Mouse (Mus musculus) liver, adult 2 months (tissue): Measurements from ENCODE around the gene Bmpr1b. TPM values are rescaled to one million over a fixed set of nuclear protein-coding genes. Genes with fewer than 3 reads are reported as not detected.

Experiments used
- DNase-seq: peaks from one replicate; pipeline ENCODE4 v3.0.0-alpha.2; 2011; ENCODE audit warnings: low read depth, low spot score; ENCODE audit errors: extremely low read depth
- H3K27ac ChIP-seq: fragments of 200-500 bp; replicated peaks from 2 replicates; pipeline ENCODE4 v1.5.1; 2012; ENCODE audit warnings: low read depth, mild to moderate bottlenecking, control low read depth, inconsistent platforms, low read length; ENCODE audit not compliant: insufficient read depth
- H3K27me3 ChIP-seq: fragments of 200-500 bp; 2 replicates; pipeline ENCODE4 v1.6.1; 2012; ENCODE audit warnings: mild to moderate bottlenecking, moderate library complexity, low read length, inconsistent platforms; ENCODE audit not compliant: control insufficient read depth, insufficient read depth
- H3K36me3 ChIP-seq: fragments of 200-500 bp; 2 replicates; pipeline ENCODE4 v1.6.1; 2012; ENCODE audit warnings: low read length, inconsistent platforms; ENCODE audit not compliant: control insufficient read depth, insufficient read depth
- H3K4me1 ChIP-seq: fragments of 200-500 bp; 2 replicates; pipeline ENCODE4 v1.6.1; 2011; ENCODE audit warnings: low read length; ENCODE audit not compliant: control insufficient read depth, insufficient read depth
- H3K4me3 ChIP-seq: fragments of 200-500 bp; 2 replicates; pipeline ENCODE4 v1.5.1; 2011; ENCODE audit warnings: low read depth, mild to moderate bottlenecking, control low read depth, low read length, moderate library complexity; ENCODE audit not compliant: insufficient read depth
- H3K79me2 ChIP-seq: fragments of 200-500 bp; 2 replicates; pipeline ENCODE4 v1.6.1; 2012; ENCODE audit warnings: inconsistent platforms, mild to moderate bottlenecking, low read length, moderate library complexity; ENCODE audit not compliant: control insufficient read depth, insufficient read depth
- H3K9ac ChIP-seq: fragments of 200-500 bp; 2 replicates; pipeline ENCODE4 v1.6.1; 2012; ENCODE audit warnings: low read depth, mild to moderate bottlenecking, control low read depth, inconsistent platforms, low read length
- CTCF ChIP-seq: fragments of 200-500 bp; IDR thresholded peaks from 2 replicates; pipeline ENCODE4 v1.5.1; 2011; ENCODE audit warnings: low read depth, low read length, control low read depth
- POLR2A ChIP-seq: fragments of 200-500 bp; IDR thresholded peaks from 2 replicates; pipeline ENCODE4 v1.6.1; 2011; ENCODE audit warnings: low read length, control low read depth; ENCODE audit not compliant: insufficient read depth; ENCODE audit errors: extremely low read depth
- WGBS: fragments of 180-500 bp; shearing (Covaris S2); methylation state at CpG from one replicate; pipeline ENCODE4 v1.1.7; 2018; 5-methylcytosine and 5-hydroxymethylcytosine counted together
- polyA plus RNA-seq: library from polyadenylated mRNA; depleted of rRNA; stranded (reverse); fragments of >200 nt; gene quantifications from 2 replicates; pipeline ENCODE4 v1.2.3, GENCODE M21; 2012
- total RNA-seq: library from RNA; depleted of rRNA; stranded (reverse); fragments of >200 nt; gene quantifications from 2 replicates; pipeline ENCODE4 v1.2.3, GENCODE M21; 2014

The Bmpr1b gene
- total and polyA plus RNA-seq, 2 experiments = not detected

DNA sequence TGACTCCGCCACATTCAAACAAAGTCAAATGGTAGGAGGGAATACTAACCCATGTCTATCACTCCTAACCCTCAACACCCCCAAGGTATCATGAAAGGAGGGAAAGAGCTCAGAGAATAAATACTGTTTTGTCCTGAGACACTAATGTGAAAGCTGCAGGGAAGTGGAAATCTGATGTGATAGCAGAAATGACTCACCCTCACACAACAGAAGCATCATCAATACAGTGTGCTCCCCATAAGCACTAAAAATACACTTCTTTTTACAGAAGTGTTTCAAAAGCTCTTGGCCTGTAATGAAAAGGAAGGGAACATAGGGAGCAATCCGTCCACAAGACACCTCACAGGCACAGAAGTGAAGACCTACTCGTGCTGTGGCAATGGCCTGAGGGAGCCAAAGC is 83.3 kb downstream of the Bmpr1b start:
- Histone ChIP-seq H3K36me3 (no peaks in the 10 kb centered on the region), H3K27me3 (no peaks in the 10 kb centered on the region), H3K4me3 (no peak overlapping the region), H3K27ac (no peak overlapping the region), H3K4me1 (no peaks in the 10 kb centered on the region), H3K9ac (no peak overlapping the region), H3K79me2 (no peaks in the 10 kb centered on the region)
- TF ChIP-seq POLR2A = no peak
- no peak for TF ChIP-seq CTCF
- 67% methylated on average over 3 of the region's 3 CpGs for WGBS
- no peak for DNase-seq

DNA sequence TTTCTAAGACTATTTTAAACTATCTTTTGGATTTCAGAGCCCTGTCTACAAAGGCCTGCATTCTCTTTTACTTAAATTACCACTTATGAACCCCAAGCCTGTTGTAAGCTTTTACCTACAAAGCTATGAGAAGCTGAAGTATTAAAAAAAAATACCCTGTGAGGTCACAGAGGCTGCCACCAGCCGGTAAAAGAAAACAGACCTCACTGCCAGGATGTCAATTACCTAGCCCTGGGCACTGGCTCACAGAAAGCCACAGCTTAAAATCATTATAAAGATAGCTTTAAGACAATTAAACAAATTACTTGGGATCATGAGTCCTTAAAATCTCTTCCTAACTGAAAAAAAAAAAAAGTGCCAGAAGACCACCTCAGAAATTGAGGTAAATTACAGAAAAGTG is 85.1 kb downstream of the Bmpr1b start:
- Histone ChIP-seq H3K27ac (no peak overlapping the region), H3K9ac (no peak overlapping the region), H3K27me3 (no peaks in the 10 kb centered on the region), H3K36me3 (no peaks in the 10 kb centered on the region), H3K4me1 (no peaks in the 10 kb centered on the region), H3K4me3 (no peak overlapping the region), H3K79me2 (no peaks in the 10 kb centered on the region)
- 60% methylated on average over 1 of the region's 1 CpGs for WGBS
- DNase-seq = no peak
- TF ChIP-seq POLR2A (no peak), CTCF (no peak)

DNA sequence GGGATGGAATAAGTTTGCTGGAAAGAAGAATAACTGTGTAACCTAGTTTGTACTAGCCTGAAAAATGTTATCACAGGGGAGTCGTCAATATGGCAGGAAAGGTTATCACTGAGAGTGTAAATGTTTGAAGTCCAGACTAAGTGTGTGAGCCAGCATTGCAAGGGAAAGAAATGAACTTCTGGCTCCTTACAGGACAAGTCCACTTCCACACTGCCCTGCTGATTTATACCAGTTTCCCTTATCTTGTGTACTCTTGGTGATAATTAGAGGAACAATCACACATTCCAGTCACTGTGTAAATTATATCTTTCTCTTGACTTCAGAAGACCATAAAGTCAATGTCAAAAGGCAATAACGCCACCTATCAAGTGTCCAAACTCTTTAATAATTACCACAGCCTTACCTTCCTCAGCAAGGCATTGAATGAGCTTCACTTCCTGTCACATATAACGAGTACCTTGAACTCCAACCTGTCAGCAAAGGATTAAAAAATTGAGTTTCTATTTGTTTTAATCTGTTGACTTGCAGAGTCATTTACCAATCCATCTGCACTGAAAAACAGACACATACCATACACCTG is 91.4 kb downstream of the Bmpr1b start:
- Histone ChIP-seq H3K79me2 (no peaks in the 10 kb centered on the region), H3K27ac (no peak overlapping the region), H3K4me3 (no peak overlapping the region), H3K4me1 (no peaks in the 10 kb centered on the region), H3K9ac (no peak overlapping the region), H3K36me3 (no peaks in the 10 kb centered on the region), H3K27me3 (no peaks in the 10 kb centered on the region)
- WGBS = 42% methylated on average over 3 of the region's 3 CpGs
- DNase-seq = no peak
- TF ChIP-seq POLR2A = no peak
- no peak for TF ChIP-seq CTCF

DNA sequence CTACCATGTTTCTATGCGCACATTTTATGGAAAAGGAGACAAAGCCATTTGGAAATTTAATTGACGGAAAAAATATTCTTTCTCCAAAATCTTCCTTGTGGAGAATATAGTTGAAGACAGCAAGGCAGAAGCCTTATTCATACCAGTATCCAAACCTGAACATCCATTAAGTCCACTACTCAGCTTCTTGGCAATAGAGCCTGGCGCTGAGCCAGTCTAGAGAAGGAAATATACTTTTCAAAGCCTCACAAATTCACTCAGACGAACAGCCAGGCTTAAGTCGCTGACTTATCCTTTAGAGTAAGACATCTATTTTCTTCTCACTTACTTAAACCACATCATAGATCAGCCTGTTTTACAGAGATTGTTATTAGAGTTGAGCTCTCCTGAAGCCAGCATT is 97.6 kb downstream of the Bmpr1b start:
- H3K4me3 ChIP-seq = no peak overlapping the region
- no peaks in the 10 kb centered on the region for H3K36me3 ChIP-seq
- DNase-seq = no peak
- no peaks in the 10 kb centered on the region for H3K27me3 ChIP-seq
- no peaks in the 10 kb centered on the region for H3K79me2 ChIP-seq
- H3K9ac ChIP-seq = no peak overlapping the region
- no peaks in the 10 kb centered on the region for H3K4me1 ChIP-seq
- WGBS = 86% methylated on average over 5 of the region's 5 CpGs
- no peak overlapping the region for H3K27ac ChIP-seq
- TF ChIP-seq CTCF = no peak
- no peak for TF ChIP-seq POLR2A

DNA sequence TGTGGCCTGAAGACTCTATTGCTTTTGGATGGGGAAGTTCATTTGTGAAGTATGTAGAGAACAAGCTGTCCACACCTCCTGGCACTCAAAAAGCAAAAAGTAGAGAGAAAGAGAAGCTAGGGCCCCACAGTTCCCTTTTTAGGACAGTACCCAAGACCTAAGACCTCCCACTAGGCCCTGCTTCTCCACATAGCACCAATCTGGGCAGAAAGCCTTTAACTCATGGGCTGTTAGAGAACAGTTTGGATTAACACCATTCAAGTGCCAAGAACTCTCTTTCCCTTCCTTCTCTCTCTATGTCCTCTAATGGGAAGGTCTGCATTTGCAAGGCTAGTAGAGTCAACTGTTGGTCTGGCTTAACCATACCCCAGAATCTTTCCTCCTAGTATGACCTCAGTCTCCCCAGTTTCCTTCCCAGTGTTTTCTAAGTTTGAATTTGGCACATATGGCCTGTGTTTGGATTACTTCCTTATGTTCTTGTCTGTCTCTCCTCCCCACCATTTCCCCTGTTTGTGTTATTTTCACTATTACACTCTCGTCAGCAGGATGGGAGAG is 102.4 kb downstream of the Bmpr1b start:
- Histone ChIP-seq H3K4me3 (no peak overlapping the region), H3K27me3 (no peaks in the 10 kb centered on the region), H3K4me1 (no peaks in the 10 kb centered on the region), H3K9ac (no peak overlapping the region), H3K27ac (no peak overlapping the region), H3K36me3 (no peaks in the 10 kb centered on the region), H3K79me2 (no peaks in the 10 kb centered on the region)
- no peak for DNase-seq
- 76% methylated on average over 1 of the region's 1 CpGs for WGBS
- TF ChIP-seq POLR2A = no peak
- no peak for TF ChIP-seq CTCF

DNA sequence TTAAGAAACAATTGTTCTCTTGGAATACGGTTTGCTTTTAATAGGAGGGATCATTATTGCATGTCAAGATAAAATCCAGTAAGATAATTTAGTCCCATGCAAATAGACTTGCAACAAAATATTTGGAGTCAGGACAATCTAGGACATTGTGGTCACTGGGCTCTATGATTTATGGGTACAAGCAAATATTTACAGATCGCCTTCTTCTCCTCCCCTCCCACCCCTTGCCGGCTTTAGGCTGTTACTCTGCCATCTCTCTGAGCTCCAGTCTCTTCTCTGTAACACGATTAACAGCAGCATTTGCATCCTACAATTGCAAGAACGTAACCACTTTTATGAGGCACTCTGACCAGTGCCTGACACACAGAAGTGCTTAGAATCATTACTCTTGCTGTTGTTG is 104.1 kb downstream of the Bmpr1b start:
- Histone ChIP-seq H3K4me3 (no peak overlapping the region), H3K4me1 (no peaks in the 10 kb centered on the region), H3K27me3 (no peaks in the 10 kb centered on the region), H3K27ac (no peak overlapping the region), H3K36me3 (no peaks in the 10 kb centered on the region), H3K9ac (no peak overlapping the region), H3K79me2 (no peaks in the 10 kb centered on the region)
- 66% methylated on average over 5 of the region's 5 CpGs for WGBS
- no peak for DNase-seq
- TF ChIP-seq POLR2A = no peak
